Mouse (Mus musculus) limb, embryonic 10.5 days (tissue): ENCODE measurements around the gene Clmn. TPM values are rescaled to one million over a fixed set of nuclear protein-coding genes. Genes with fewer than 3 reads are reported as not detected.
A peak's percentile ranks its signal among the peaks of the same experiment; 100 is the strongest.

Experiments used
- DNase-seq: peaks from one replicate; pipeline ENCODE4 v3.0.0-alpha.2; 2017; ENCODE audit warnings: low spot score
- H3K27ac ChIP-seq: fragments of 300-500 bp; sonication (generic); 2 replicates; pipeline ENCODE4 v1.5.1; 2016; ENCODE audit warnings: mild to moderate bottlenecking
- H3K27me3 ChIP-seq: fragments of 300-500 bp; sonication (generic); 2 replicates; pipeline ENCODE4 v1.6.1; 2016; ENCODE audit warnings: low read depth, mild to moderate bottlenecking; ENCODE audit not compliant: poor library complexity, severe bottlenecking
- H3K36me3 ChIP-seq: fragments of 300-500 bp; sonication (generic); 2 replicates; pipeline ENCODE4 v1.6.1; 2016; ENCODE audit warnings: mild to moderate bottlenecking, moderate library complexity
- H3K4me1 ChIP-seq: fragments of 300-500 bp; sonication (generic); 2 replicates; pipeline ENCODE4 v1.6.1; 2016
- H3K4me3 ChIP-seq: fragments of 300-500 bp; sonication (generic); 2 replicates; pipeline ENCODE4 v1.5.1; 2016; ENCODE audit warnings: mild to moderate bottlenecking, moderate library complexity
- H3K9me3 ChIP-seq: fragments of 300-500 bp; sonication (generic); replicated peaks from 2 replicates; pipeline ENCODE4 v1.6.1; 2016; ENCODE audit warnings: mild to moderate bottlenecking
- WGBS: fragments of 180-500 bp; shearing (Covaris S2); methylation state at CpG from one replicate; pipeline ENCODE4 v1.1.7; 2016; 5-methylcytosine and 5-hydroxymethylcytosine counted together
- polyA plus RNA-seq: library from polyadenylated mRNA; unstranded; fragments of >200 nt; fragmentation: Nextera tagmentation; extraction: Ambion mirVana; gene quantifications from 2 replicates; pipeline ENCODE4 v1.2.1, GENCODE M21; 2016

Clmn gene
- polyA plus RNA-seq, 1 experiment from 2014 or later: 3.0 TPM

DNA sequence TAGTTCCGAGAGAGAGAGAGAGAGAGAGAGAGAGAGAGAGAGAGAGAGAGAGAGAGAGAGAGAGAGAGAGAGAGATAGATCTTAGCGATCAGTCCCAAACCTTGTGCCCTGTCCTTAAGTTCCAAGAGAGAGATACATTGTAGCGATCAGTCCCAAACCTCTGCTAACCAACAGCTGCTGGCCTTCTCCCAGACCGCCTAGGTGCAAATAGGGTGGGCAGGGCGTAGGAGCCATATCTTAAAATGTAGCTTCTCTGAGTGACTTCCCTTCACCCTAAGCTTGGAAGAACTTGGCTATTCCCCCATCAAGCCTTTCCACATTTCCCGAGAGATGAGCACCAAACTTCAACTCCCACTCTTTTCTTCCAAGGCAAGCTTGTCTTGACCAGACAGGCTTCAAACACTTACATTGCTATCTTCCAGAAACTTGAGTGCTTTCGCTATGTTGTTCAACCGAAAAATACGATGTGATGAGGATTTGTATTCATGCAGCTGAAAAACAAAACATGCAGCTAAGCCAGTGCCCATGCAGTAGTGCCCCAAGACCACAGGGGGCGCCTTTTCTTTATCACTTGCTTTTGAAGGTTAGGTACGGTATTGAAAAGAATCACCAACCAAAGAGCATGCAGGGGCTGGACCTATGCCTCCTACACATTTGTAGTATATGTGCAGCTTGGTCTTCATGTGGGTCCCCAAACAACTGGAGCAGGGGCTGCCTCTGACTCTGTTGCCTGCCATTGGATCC lies 68.1 kb downstream of the Clmn start:
- 91% methylated on average over 11 of the region's 11 CpGs for WGBS
- Histone ChIP-seq H3K4me3 (no peak overlapping the region), H3K27ac (no peak overlapping the region), H3K4me1 (peaks cover 28% of the 10 kb centered on the region), H3K9me3 (no peaks in the 10 kb centered on the region), H3K36me3 (peaks cover 44% of the 10 kb centered on the region), H3K27me3 (no peaks in the 10 kb centered on the region)
- DNase-seq: no peak

DNA sequence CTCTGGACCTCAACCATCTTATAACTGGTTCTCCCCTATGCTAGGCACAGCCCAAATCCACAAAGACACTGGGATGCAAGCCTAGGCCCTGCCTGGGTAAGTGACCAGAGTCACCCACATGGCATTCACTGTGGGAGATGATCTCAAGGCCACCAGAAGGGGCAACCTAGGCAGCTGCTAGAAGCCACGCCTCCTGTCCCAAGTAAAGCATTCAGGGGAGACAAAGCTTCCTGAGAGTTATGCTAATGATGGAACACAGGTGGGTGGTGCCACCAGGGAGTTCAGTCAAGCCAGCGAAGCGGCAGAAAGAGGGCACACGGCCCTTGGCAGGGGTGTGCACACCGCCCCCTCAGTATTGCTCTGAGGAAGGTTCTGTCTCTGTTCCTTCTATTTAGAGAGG lies 69.9 kb downstream of the Clmn start:
- DNase-seq: no peak
- 70% methylated on average over 5 of the region's 5 CpGs for WGBS
- H3K36me3 ChIP-seq: peaks cover 45% of the 10 kb centered on the region
- H3K27me3 ChIP-seq: no peaks in the 10 kb centered on the region
- H3K27ac ChIP-seq: no peak overlapping the region
- H3K9me3 ChIP-seq: no peaks in the 10 kb centered on the region
- peaks cover 20% of the 10 kb centered on the region for H3K4me1 ChIP-seq
- H3K4me3 ChIP-seq: no peak overlapping the region

DNA sequence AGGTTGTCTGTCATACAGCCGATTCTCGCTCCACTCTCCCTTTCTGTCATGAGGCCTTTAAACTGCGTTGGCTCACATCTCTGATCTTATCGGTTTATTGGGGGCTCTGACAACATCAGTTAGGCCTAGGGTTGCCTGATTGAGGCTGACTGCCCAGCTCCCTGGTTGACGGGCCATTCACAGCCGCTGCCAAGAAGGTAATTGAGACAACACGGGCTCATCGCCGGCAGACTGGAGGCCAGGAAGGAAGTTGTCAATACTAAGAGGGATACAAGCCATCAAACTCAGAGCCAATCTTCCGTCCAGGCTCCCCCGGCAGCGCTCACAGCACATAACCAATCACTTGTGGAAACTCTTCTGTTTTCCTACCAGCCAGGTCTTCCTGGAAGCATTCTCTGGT lies 71.4 kb downstream of the Clmn start:
- Histone ChIP-seq H3K27me3 (no peaks in the 10 kb centered on the region), H3K4me1 (peaks cover 20% of the 10 kb centered on the region), H3K9me3 (no peaks in the 10 kb centered on the region), H3K27ac (no peak overlapping the region), H3K36me3 (peaks cover 40% of the 10 kb centered on the region), H3K4me3 (no peak overlapping the region)
- WGBS: 36% methylated on average over 12 of the region's 12 CpGs
- no peak for DNase-seq

DNA sequence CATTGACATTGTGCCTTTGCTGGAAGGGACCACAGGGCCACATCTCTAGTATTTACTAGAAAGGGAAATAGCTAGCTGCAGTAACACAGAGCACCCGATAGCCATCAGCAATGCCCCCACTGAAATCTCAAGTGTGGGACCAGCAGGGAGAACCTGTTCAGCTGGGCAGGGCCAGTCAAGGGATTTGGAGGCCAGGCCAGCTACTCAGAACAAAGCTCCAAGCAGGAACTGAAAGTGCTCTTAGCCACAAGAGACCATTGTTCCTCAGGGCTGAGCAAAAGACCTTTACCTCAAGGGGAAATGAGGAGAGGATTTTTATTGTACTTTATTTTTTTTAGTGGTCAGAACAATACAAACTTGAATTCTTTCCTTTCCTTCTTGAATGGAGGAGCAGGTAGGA lies 87.3 kb downstream of the Clmn start:
- WGBS: 98% methylated on average over 1 of the region's 1 CpGs
- Histone ChIP-seq H3K4me3 (no peak overlapping the region), H3K36me3 (peaks cover 54% of the 10 kb centered on the region), H3K4me1 (peaks cover 32% of the 10 kb centered on the region), H3K9me3 (no peaks in the 10 kb centered on the region), H3K27me3 (no peaks in the 10 kb centered on the region), H3K27ac (peak overlapping the region; percentile 26; the same call in 1 of the 2 replicates)
- no peak for DNase-seq

DNA sequence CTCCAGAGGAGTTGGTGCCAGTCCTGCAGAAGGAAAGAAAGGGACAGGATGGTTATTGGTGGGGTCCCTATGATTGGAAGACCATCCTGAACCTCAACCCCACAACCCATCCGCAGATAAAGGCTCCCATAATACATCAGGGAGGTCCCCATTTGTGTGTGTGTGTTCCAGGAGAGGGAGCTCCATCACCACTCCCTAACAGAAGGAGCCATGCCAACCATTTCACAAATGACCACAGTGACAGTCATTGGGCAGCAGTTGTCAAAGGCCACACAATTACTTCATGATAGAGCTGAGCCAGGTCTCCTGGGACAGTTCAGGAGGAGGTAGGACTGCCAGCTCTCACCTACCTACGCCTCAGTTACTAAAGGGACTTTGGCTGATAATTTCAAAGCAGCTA lies 92.9 kb downstream of the Clmn start:
- no peak overlapping the region for H3K4me3 ChIP-seq
- H3K4me1 ChIP-seq: peaks cover 74% of the 10 kb centered on the region
- peaks cover 3% of the 10 kb centered on the region; the same call in 1 of the 2 replicates for H3K27me3 ChIP-seq
- no peak for DNase-seq
- H3K36me3 ChIP-seq: peaks cover 23% of the 10 kb centered on the region
- no peaks in the 10 kb centered on the region for H3K9me3 ChIP-seq
- 89% methylated on average over 2 of the region's 2 CpGs for WGBS
- no peak overlapping the region for H3K27ac ChIP-seq

DNA sequence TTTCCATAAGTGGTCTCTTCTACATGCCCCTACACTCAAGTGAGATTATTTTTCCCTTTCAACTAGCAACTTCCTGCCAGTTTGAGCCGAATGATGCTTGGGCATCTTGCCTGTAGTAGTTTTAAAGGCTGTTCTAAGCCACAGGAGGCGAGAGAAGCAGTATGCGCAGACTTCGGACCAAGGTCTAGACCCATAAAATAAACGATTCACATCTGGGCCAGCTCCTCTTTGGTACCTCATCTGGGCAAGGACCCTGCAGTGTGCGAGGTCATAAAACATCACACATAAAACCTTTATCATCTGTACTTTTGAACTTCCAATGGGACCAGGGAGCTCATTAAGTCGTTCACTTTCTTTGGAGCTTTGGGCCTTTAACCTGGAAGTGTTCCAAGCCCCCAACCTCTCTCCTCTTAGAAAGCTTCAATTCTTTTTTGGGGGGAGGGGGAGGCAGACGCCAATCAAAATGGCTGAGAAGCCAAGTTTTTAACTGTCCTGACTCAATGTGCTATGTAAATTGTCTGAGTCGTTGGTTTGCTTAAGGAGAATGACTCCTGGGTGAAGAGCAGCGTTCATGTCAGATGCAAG lies 95.6 kb downstream of the Clmn start:
- 38% methylated on average over 10 of the region's 10 CpGs for WGBS
- Histone ChIP-seq H3K4me1 (peaks cover 71% of the 10 kb centered on the region), H3K27ac (peak overlapping the region; percentile 72), H3K36me3 (peaks cover 11% of the 10 kb centered on the region), H3K4me3 (no peak overlapping the region), H3K27me3 (peaks cover 3% of the 10 kb centered on the region; the same call in 1 of the 2 replicates), H3K9me3 (no peaks in the 10 kb centered on the region)
- DNase-seq: peak; percentile 51

DNA sequence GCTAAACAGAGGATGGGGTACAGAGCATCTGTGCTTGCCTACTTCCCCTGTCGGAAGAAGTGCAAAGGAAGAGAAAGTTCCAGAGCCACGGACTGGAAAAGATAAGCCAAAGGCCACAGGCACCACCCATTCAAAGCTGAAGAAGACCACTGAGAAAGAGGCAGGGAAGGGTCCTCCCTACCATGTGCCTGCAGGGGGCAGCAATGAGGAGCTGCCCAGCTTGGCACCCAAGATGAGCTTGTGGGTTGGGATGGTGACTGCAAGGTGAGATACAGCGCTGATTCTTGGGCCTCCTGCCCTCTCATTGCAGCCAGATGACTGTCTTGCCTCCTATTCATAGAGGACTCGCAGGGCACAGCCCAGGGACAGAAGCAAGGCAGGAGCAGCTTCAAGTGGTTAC lies 97.7 kb downstream of the Clmn start:
- DNase-seq: no peak
- peaks cover 3% of the 10 kb centered on the region; the same call in 1 of the 2 replicates for H3K27me3 ChIP-seq
- no peak overlapping the region for H3K4me3 ChIP-seq
- peak overlapping the region; percentile 72 for H3K27ac ChIP-seq
- H3K4me1 ChIP-seq: peaks cover 65% of the 10 kb centered on the region
- H3K36me3 ChIP-seq: peaks cover 11% of the 10 kb centered on the region
- WGBS: 78% methylated on average over 4 of the region's 4 CpGs
- H3K9me3 ChIP-seq: no peaks in the 10 kb centered on the region

DNA sequence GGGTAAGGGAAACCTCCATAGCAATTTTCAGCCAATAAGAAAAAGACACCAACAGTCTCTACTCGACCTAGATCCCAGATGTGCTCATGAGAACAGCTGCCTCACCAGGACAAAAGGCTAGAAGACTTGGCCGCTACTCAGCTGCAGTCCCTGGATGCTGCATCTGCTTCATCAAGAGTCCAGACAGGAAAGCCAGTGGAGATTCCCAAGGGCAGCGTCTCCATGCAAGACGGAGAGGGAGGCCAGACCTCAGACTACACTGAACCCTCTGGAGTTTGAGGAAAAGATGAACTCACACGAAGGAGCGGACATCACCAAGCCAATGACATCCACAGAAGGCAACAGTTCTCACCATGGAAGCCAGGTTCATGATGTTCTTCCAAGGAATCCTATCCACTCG lies 99.1 kb downstream of the Clmn start:
- Histone ChIP-seq H3K4me1 (peaks cover 55% of the 10 kb centered on the region), H3K36me3 (0 out of 2 replicates have a peak, but pooled peaks cover 2% of the 10 kb centered on the region), H3K27ac (no peak overlapping the region), H3K4me3 (no peak overlapping the region), H3K27me3 (no peaks in the 10 kb centered on the region), H3K9me3 (no peaks in the 10 kb centered on the region)
- no peak for DNase-seq
- 88% methylated on average over 7 of the region's 7 CpGs for WGBS

DNA sequence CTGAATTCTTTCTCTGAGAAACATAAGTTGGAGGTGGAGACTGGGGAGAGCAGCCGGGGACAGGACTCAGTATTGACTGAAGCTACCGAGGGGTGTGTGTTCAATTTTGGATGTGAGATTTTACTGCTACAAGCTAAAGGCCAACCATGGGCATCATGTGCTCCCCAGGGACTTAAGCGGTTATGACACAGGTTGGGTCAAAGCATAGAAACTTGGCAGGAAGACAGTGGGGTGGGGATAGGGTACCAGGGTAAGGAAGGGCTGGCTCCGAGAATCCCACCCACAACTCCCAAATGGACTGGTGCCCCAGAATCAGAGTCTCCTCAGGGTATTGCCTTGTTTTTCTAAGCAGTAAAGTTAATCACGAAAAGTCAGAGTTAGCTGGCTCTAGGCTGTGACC lies 99.8 kb downstream of the Clmn start:
- whole genome bisulfite sequencing: 80% methylated on average over 5 of the region's 5 CpGs

DNA sequence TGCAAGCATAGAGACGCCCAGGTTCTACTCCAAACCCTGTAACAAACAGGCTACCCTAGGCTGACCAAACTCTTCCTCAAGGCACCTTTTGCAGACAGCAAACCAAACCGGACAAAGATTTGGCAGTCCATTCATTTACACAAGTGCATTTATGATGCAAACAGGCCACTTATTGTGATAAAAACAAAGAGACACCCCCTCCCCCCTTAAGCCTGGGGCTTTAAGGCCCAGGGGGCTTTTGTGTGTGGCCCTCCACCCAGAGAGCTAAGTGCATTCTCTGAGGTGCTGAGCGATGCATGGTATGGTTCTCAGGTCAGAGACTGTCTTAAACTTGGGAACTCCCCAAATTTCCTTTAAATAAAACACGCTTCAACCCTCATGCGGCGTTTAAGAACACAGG lies 101.0 kb downstream of the Clmn start:
- WGBS: 80% methylated on average over 6 of the region's 6 CpGs
- no peak overlapping the region for H3K27ac ChIP-seq
- no peak overlapping the region for H3K4me3 ChIP-seq
- H3K36me3 ChIP-seq: no peaks in the 10 kb centered on the region
- H3K27me3 ChIP-seq: no peaks in the 10 kb centered on the region
- no peak for DNase-seq
- H3K4me1 ChIP-seq: peaks cover 37% of the 10 kb centered on the region
- no peaks in the 10 kb centered on the region for H3K9me3 ChIP-seq

More for the DNA sequence above, 99.8 kb downstream of the Clmn start:
- no peaks in the 10 kb centered on the region for H3K36me3 ChIP-seq
- peaks cover 49% of the 10 kb centered on the region for H3K4me1 ChIP-seq
- no peaks in the 10 kb centered on the region for H3K27me3 ChIP-seq
- no peak for DNase-seq
- H3K9me3 ChIP-seq: no peaks in the 10 kb centered on the region
- peak overlapping the region; percentile 22; the same call in 1 of the 2 replicates for H3K27ac ChIP-seq
- H3K4me3 ChIP-seq: no peak overlapping the region

DNA sequence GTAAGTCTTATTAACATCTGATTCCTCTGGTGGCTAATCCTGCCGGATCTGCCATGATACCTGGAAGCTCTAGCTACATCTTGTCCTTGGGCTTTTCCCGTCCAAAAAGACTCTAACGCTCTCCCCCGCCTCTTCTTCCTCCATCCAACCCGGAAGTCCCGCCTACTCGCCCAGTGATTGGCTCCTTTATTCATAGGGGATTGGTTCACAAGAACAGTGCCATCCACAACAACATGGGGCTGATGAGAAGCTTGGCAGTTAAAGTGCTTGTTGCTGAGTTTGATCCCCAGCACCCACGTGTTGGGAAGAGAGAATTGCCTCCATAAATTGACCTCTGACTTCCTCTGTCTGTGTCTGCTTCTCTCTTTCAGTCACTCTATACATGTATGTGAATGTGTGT lies 103.5 kb downstream of the Clmn start:
- Histone ChIP-seq H3K4me1 (peaks cover 12% of the 10 kb centered on the region), H3K27me3 (no peaks in the 10 kb centered on the region), H3K36me3 (no peaks in the 10 kb centered on the region), H3K4me3 (no peak overlapping the region), H3K9me3 (no peaks in the 10 kb centered on the region), H3K27ac (no peak overlapping the region)
- 84% methylated on average over 8 of the region's 8 CpGs for WGBS
- no peak for DNase-seq

DNA sequence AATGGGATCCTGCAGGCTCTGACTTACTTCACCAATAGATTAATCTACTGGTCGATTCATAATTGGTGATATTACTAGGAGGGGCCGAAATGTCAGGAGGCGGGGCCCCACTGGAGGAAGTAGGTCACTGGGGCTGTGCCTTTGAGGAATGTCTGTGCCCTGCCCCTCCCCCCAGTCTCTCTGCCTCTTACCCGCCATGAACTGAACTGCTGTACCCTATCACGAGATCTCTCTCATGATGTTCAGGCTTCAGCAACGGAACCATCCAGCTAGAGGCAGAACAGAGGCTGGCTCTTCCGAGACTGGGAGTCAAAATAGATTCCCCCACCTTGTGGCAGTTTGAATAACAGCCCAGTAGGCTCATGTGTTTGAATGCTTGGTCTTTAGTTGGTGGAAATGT lies 106.8 kb downstream of the Clmn start:
- no peak overlapping the region for H3K27ac ChIP-seq
- H3K9me3 ChIP-seq: no peaks in the 10 kb centered on the region
- H3K27me3 ChIP-seq: no peaks in the 10 kb centered on the region
- H3K36me3 ChIP-seq: no peaks in the 10 kb centered on the region
- H3K4me3 ChIP-seq: no peak overlapping the region
- 91% methylated on average over 7 of the region's 7 CpGs for WGBS
- H3K4me1 ChIP-seq: peaks cover 1% of the 10 kb centered on the region; the same call in 1 of the 2 replicates
- no peak for DNase-seq

DNA sequence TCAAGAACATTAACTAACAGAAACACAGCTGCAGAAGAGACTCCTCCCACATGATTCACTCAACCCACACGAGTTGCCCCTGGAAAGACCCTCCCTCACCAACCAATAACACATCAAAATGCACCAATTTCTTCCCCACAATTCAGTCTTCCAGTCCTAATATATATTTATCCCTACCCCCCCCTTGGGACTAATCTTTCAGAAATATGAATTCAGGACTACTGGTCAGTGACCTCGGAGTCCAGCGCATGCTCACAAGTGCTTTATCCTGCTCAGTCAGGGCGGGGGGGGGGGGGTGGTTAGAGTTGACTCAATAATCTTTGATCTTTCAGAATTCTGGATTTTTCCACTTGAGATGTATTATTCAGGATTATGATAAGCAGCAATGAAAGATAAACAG lies 111.2 kb downstream of the Clmn start:
- Histone ChIP-seq H3K4me3 (no peak overlapping the region), H3K4me1 (peaks cover 27% of the 10 kb centered on the region), H3K27me3 (no peaks in the 10 kb centered on the region), H3K27ac (no peak overlapping the region), H3K9me3 (no peaks in the 10 kb centered on the region), H3K36me3 (peaks cover 14% of the 10 kb centered on the region)
- no peak for DNase-seq
- 75% methylated on average over 4 of the region's 4 CpGs for WGBS
